Mouse (Mus musculus) stomach, embryonic 16.5 days (tissue): ENCODE measurements around the gene Fam189a1. TPM values are rescaled to one million over a fixed set of nuclear protein-coding genes. Genes with fewer than 3 reads are reported as not detected.

ENCODE experiments used
- ATAC-seq: fragments of 200-750 bp; cut with Nextera tagmentation; 2 replicates; pipeline ENCODE4 v1.8.0; 2017; ENCODE audit warnings: moderate number of reproducible peaks, moderate TSS enrichment; ENCODE audit not compliant: insufficient read depth, low FRiP score
- H3K27ac ChIP-seq: fragments of 300-500 bp; sonication (generic); 2 replicates; pipeline ENCODE4 v1.5.1; 2014; ENCODE audit warnings: low read length
- H3K27me3 ChIP-seq: fragments of 300-500 bp; sonication (generic); 2 replicates; pipeline ENCODE4 v1.6.1; 2014; ENCODE audit warnings: low read length, control low read depth, mixed read lengths; ENCODE audit not compliant: control insufficient read depth, insufficient read depth
- H3K36me3 ChIP-seq: fragments of 300-500 bp; sonication (generic); 2 replicates; pipeline ENCODE4 v1.6.1; 2014; ENCODE audit warnings: low read length; ENCODE audit not compliant: control insufficient read depth, insufficient read depth
- H3K4me1 ChIP-seq: fragments of 300-500 bp; sonication (generic); 2 replicates; pipeline ENCODE4 v1.6.1; 2014; ENCODE audit warnings: low read length, control low read depth, mixed read lengths; ENCODE audit not compliant: control insufficient read depth, insufficient read depth
- H3K4me2 ChIP-seq: fragments of 300-500 bp; sonication (generic); 2 replicates; pipeline ENCODE4 v1.6.1; 2014; ENCODE audit warnings: low read depth, low read length, mixed read lengths
- H3K4me3 ChIP-seq: fragments of 300-500 bp; sonication (generic); replicated peaks from 2 replicates; pipeline ENCODE4 v1.5.1; 2014; ENCODE audit warnings: mild to moderate bottlenecking, low read length
- H3K9ac ChIP-seq: fragments of 300-500 bp; sonication (generic); 2 replicates; pipeline ENCODE4 v1.6.1; 2014; ENCODE audit warnings: low read length
- H3K9me3 ChIP-seq: fragments of 300-500 bp; sonication (generic); replicated peaks from 2 replicates; pipeline ENCODE4 v1.6.1; 2016; ENCODE audit warnings: low read length, control low read depth; ENCODE audit not compliant: control insufficient read depth
- WGBS: fragments of 180-500 bp; shearing (Covaris S2); extraction: QIAGEN DNeasy Blood & Tissue Kit; methylation state at CpG from one replicate; pipeline ENCODE4 v1.1.7; 2014; 5-methylcytosine and 5-hydroxymethylcytosine counted together
- polyA plus RNA-seq: library from polyadenylated mRNA; unstranded; fragments of >200 nt; fragmentation: Nextera tagmentation; extraction: Ambion mirVana; gene quantifications from 2 replicates; pipeline ENCODE4 v1.2.1, GENCODE M21; 2015

Gene Fam189a1
- polyA plus RNA-seq, 1 experiment from 2014 or later: 0.37 TPM

- Histone ChIP-seq H3K27ac (no peak overlapping the region), H3K27me3 (no peaks in the 10 kb centered on the region), H3K9me3 (no peaks in the 10 kb centered on the region), H3K4me1 (no peaks in the 10 kb centered on the region), H3K4me2 (no peak overlapping the region), H3K9ac (no peak overlapping the region), H3K36me3 (no peaks in the 10 kb centered on the region), H3K4me3 (no peak overlapping the region)
- WGBS: 85% methylated on average over 2 of the region's 2 CpGs
- no peak for ATAC-seq
Observed at GRCm38 (mm10) chr7:64900249-64900648, 256.1 kb downstream of the Fam189a1 start.

DNA sequence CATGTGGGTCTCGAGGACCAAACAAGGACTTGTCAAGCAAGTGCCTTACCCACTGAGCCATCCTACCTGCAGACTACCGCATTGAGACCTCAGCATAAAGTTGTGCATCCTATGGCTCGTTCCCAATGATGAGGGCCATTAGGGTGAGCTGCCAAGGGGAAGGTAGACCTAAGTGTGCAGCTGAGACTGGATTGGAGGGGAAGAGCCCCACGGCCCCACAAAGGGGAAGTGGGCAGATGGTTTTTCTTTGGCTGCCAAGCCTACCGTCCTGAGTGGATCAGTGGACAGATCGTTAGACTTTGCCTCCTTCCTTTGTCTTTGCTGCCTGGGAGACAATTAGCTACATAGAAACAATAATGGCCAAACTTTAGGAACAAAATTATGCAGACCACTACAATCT lies 259.8 kb downstream of the Fam189a1 start:
- H3K27me3 ChIP-seq: no peaks in the 10 kb centered on the region
- no peak overlapping the region for H3K4me2 ChIP-seq
- no peak overlapping the region for H3K9ac ChIP-seq
- no peaks in the 10 kb centered on the region for H3K9me3 ChIP-seq
- no peak for ATAC-seq
- no peak overlapping the region for H3K4me3 ChIP-seq
- H3K36me3 ChIP-seq: no peaks in the 10 kb centered on the region
- H3K27ac ChIP-seq: no peak overlapping the region
- H3K4me1 ChIP-seq: no peaks in the 10 kb centered on the region
- WGBS: 81% methylated on average over 6 of the region's 6 CpGs

DNA sequence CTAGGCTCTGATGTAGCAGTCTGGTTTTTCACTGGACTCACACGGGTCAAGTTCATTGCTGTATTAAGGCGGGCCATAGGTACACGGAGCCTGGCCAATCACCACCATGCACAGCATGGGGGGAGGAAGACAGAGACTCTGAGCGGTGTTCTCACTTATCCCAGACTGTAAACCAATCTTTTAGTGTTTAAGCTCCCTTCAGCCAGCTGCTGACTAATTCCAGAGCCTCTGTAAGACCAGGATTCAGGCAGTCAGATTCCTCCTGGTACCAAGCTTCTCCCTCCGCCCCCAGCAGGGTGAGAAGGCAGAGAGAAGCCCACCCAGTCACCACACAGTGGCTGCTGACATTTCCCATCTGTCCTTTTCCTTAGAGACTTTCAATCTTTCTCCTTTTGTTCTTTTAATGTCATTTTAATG lies 260.7 kb downstream of the Fam189a1 start:
- 31% methylated on average over 5 of the region's 5 CpGs for WGBS
- H3K27me3 ChIP-seq: no peaks in the 10 kb centered on the region
- no peak overlapping the region for H3K9ac ChIP-seq
- H3K4me1 ChIP-seq: no peaks in the 10 kb centered on the region
- no peaks in the 10 kb centered on the region for H3K9me3 ChIP-seq
- no peak for ATAC-seq
- no peaks in the 10 kb centered on the region for H3K36me3 ChIP-seq
- H3K4me2 ChIP-seq: no peak overlapping the region
- H3K27ac ChIP-seq: no peak overlapping the region
- no peak overlapping the region for H3K4me3 ChIP-seq

GRCm38 (mm10) chr7:64891139-64891538 lies 265.2 kb downstream of the Fam189a1 start:
- H3K9ac ChIP-seq: no peak overlapping the region
- H3K27ac ChIP-seq: no peak overlapping the region
- no peak overlapping the region for H3K4me2 ChIP-seq
- H3K27me3 ChIP-seq: no peaks in the 10 kb centered on the region
- no peaks in the 10 kb centered on the region for H3K36me3 ChIP-seq
- no peaks in the 10 kb centered on the region for H3K4me1 ChIP-seq
- no peak for ATAC-seq
- H3K9me3 ChIP-seq: no peaks in the 10 kb centered on the region
- WGBS: 61% methylated on average over 3 of the region's 3 CpGs
- H3K4me3 ChIP-seq: no peak overlapping the region

GRCm38 (mm10) chr7:64889919-64890318 lies 266.5 kb downstream of the Fam189a1 start:
- no peak overlapping the region for H3K4me3 ChIP-seq
- H3K27me3 ChIP-seq: no peaks in the 10 kb centered on the region
- no peaks in the 10 kb centered on the region for H3K9me3 ChIP-seq
- H3K27ac ChIP-seq: no peak overlapping the region
- WGBS: 78% methylated on average over 9 of the region's 9 CpGs
- H3K9ac ChIP-seq: no peak overlapping the region
- ATAC-seq: no peak
- H3K4me1 ChIP-seq: no peaks in the 10 kb centered on the region
- H3K4me2 ChIP-seq: no peak overlapping the region
- H3K36me3 ChIP-seq: no peaks in the 10 kb centered on the region

GRCm38 (mm10) chr7:64884187-64884862 lies 272.0 kb downstream of the Fam189a1 start:
- 59% methylated on average over 11 of the region's 11 CpGs for WGBS
- Histone ChIP-seq H3K27me3 (no peaks in the 10 kb centered on the region), H3K4me2 (no peak overlapping the region), H3K9me3 (no peaks in the 10 kb centered on the region), H3K9ac (no peak overlapping the region), H3K27ac (no peak overlapping the region), H3K4me3 (no peak overlapping the region), H3K36me3 (no peaks in the 10 kb centered on the region), H3K4me1 (no peaks in the 10 kb centered on the region)
- ATAC-seq: no peak

DNA sequence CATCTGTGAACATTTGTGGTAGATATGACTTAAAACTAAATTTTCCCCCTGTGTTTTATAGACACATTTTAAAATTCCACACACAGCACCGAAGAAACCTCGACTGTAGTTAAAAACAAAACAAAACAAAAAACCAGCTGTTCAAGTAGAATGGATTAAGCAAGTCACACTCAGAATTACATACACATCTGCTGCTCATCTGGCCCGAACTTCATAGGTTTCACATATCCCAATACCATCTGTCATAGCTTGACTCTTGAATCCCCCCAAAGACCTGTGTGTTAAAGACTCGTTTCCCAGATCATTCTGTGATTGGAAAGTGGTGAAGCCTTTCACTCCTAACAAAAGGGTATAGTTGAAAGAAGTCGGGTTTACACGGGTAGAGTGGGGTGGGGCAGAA lies 274.1 kb downstream of the Fam189a1 start:
- Histone ChIP-seq H3K9ac (no peak overlapping the region), H3K27ac (no peak overlapping the region), H3K36me3 (no peaks in the 10 kb centered on the region), H3K4me1 (no peaks in the 10 kb centered on the region), H3K4me2 (no peak overlapping the region), H3K27me3 (no peaks in the 10 kb centered on the region), H3K9me3 (no peaks in the 10 kb centered on the region), H3K4me3 (no peak overlapping the region)
- no peak for ATAC-seq
- WGBS: 54% methylated on average over 6 of the region's 6 CpGs

DNA sequence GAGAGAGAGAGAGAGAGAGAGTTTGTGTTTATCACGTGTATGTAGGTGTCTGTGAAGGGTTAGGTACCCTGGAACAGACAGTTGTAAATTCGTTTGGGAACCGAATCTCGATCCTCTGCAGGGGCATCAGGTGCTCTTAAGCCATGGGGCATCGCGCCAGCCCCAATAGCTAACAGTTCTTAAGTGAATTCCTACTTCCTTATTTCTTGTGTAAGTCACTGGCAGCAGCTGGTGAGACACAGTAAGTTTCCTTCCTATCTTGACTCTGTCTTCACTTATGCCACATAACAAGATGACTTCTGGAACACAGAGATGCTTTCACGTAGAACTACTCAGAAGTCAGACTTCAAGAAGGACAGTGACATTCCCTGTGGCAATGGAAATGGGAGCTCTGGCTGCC lies 275.0 kb downstream of the Fam189a1 start:
- WGBS: 73% methylated on average over 7 of the region's 7 CpGs
- no peak overlapping the region for H3K4me3 ChIP-seq
- ATAC-seq: no peak
- H3K4me2 ChIP-seq: no peak overlapping the region
- no peaks in the 10 kb centered on the region for H3K4me1 ChIP-seq
- H3K9ac ChIP-seq: no peak overlapping the region
- H3K36me3 ChIP-seq: no peaks in the 10 kb centered on the region
- no peak overlapping the region for H3K27ac ChIP-seq
- H3K9me3 ChIP-seq: no peaks in the 10 kb centered on the region
- H3K27me3 ChIP-seq: no peaks in the 10 kb centered on the region

DNA sequence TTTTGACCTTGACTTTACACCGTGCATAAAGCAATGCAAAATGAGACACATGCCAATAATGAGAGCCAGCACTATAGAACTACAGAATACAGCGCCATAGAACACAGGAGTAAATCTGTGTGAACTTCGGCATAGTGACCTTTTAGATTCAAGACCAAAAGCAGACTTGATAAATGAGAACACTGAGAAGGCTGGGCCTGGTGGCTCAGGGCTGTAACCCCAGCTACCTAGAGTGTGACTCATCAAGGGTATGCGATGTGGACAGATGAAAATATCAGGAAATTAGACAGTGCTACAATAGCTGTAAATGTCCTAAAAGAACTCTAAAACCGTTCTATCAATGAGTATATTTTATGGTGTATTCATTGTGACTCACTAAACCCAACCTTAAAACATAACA lies 276.0 kb downstream of the Fam189a1 start:
- H3K4me2 ChIP-seq: no peak overlapping the region
- H3K9ac ChIP-seq: no peak overlapping the region
- ATAC-seq: no peak
- H3K9me3 ChIP-seq: no peaks in the 10 kb centered on the region
- no peaks in the 10 kb centered on the region for H3K27me3 ChIP-seq
- 74% methylated on average over 5 of the region's 5 CpGs for WGBS
- H3K27ac ChIP-seq: no peak overlapping the region
- no peak overlapping the region for H3K4me3 ChIP-seq
- H3K4me1 ChIP-seq: no peaks in the 10 kb centered on the region
- no peaks in the 10 kb centered on the region for H3K36me3 ChIP-seq
